Mouse (Mus musculus): Measurements from ENCODE around the gene Ackr2. TPM values are rescaled to one million over a fixed set of nuclear protein-coding genes. Genes with fewer than 3 reads are reported as not detected.
A peak's percentile ranks its signal among the peaks of the same experiment; 100 is the strongest.

Ackr2 gene
- total RNA-seq, 2 experiments from 2014 or later = 2.2 to 2.8 TPM

DNA sequence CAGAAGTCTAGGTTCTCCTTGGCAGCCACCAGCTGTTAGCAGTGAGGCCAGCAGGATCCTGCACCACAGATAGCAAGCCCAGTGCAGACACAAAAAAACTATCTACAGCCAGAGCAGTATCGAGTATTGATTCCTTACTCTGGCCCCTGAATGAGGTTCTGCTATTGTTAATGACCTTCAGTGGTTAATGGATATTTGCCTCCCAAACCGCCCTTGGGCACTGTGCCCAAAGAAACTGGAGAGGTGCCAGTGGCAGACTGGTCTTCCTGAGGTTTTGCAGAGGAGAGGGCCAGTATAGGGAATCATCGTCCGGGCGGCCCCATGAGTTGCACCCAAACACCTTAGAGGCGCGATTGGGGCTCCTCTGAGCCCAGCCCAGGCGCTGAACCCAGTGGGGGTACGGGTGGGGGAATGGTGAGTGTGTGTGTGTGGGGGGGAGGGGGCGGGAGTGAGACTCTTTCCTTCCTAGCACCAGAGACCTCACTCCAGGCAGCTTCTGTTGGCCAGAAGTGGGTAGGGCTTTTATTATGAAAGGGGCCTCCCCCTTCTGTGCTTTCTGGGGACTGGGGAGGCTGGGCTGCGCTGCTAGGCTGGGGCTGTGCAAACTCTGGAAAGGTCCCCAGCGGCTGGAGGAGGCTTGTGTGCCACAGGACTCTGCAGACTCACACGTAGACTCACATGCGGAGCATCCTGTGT is 52.4 kb downstream of the Ackr2 start, which contains the start of gene Fam198a:
Fam198a (plus strand) TSS at position 571 of the 696 bp plus-strand sequence.
- intact Hi-C loops (cut with DNase I; ENCODE audit: low total_unique reads) = no loop called here
- DNase-seq = peak; percentile 83

DNA sequence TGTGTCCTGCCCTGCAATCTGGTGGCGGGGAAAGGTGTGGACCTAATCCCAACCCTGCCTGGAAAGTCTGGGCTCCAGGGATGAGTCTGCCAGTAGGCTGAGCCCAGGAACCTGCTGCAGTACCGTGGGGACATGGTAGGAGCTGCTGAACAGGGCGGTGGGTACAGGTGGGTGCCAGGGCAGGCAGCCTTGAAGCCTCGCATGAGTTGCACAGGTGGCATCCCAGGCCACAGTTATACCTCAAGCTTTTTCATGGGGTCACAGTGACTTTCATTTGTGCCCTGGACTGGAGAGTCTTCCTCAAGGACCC is 52.9 kb downstream of the Ackr2 start:
- intact Hi-C loops (cut with DNase I; ENCODE audit: low total_unique reads) = no loop called here
- no peak for DNase-seq

- intact Hi-C loops (cut with DNase I; ENCODE audit: low total_unique reads) = no loop called here
- no peak for DNase-seq
Observed at GRCm38 (mm10) chr9:121952596-121952995, 54.4 kb downstream of the Ackr2 start.

- DNase-seq = no peak
- intact Hi-C loops (cut with DNase I; ENCODE audit: low total_unique reads) = no loop called here
Observed at GRCm38 (mm10) chr9:121959966-121960635, 61.9 kb downstream of the Ackr2 start.

Other genes with a start within 250 kb of the Ackr2 start
- gene Sec22c, start 192.9 kb upstream of the Ackr2 start, total RNA-seq (2021) = 1 to 10 TPM; 3.1 to 6.1 TPM
- 10 to 100 TPM; 89.3 to 93.6 TPM for gene Ss18l2, start 188.0 kb upstream of the Ackr2 start, total RNA-seq (2021)
- gene Nktr, start 179.2 kb upstream of the Ackr2 start, total RNA-seq (2021) = 10 to 100 TPM; 24.2 to 29.9 TPM
- gene Zfp651, start 139.0 kb upstream of the Ackr2 start, total RNA-seq (2021) = 10 to 100 TPM; 51.5 to 56.1 TPM
- gene Klhl40, start 120.7 kb upstream of the Ackr2 start, total RNA-seq (2021) = 100 to 1,000 TPM; 116 to 158 TPM
- gene Hhatl, start 105.8 kb upstream of the Ackr2 start, total RNA-seq (2021) = 100 to 1,000 TPM; 276 to 284 TPM
- gene Ccdc13, start 58.9 kb upstream of the Ackr2 start, total RNA-seq (2021) = under 1 TPM; 0.22 to 0.35 TPM
- gene Higd1a, start 40.0 kb upstream of the Ackr2 start, total RNA-seq (2021) = 100 to 1,000 TPM in 1 of 2 experiments, 10 to 100 TPM in 1; 97.2 to 109 TPM
- gene Cyp8b1, start 17.9 kb downstream of the Ackr2 start, total RNA-seq (2021) = not detected
- gene Fam198a, start 52.6 kb downstream of the Ackr2 start, total RNA-seq (2021) = 1 to 10 TPM; 3.1 to 4.3 TPM
- gene Pomgnt2, start 98.8 kb downstream of the Ackr2 start, total RNA-seq (2021) = 1 to 10 TPM; 7.1 to 9.0 TPM
- gene Snrk, start 218.9 kb downstream of the Ackr2 start, total RNA-seq (2021) = 10 to 100 TPM; 53.5 to 93.5 TPM